Comparison of ENCODE assay signal across 8 mouse cellular contexts in genomic region chr5:137787151-137787928, GRCm38 (mm10). TPM values are rescaled to one million over a fixed set of nuclear protein-coding genes. Genes with fewer than 3 reads are reported as not detected.
DNase-seq lines count a peak whose midpoint lies in the region; ATAC-seq and TF ChIP-seq lines count a peak whose summit lies in the region.

Mepce (minus strand) TSS chr5:137787655.
Zcwpw1 (plus strand) TSS chr5:137787798.

- dilution Hi-C loops in CH12.LX (cut with MboI; ENCODE audit: extremely low pct_ligation_motif_present, extremely low pct_unique_long_range_greater_than_20kb, low sequenced_read_pairs), result no loop called here

- TF ChIP-seq POLR2A in CH12.LX (IDR thresholded peaks at IDR 0.05; ENCODE audit: low read depth, low read length), result peak; percentile 24; the same call in 1 of the 2 replicates
- peak; percentile 84 for TF ChIP-seq POLR2A in testis, adult 2 months (IDR thresholded peaks at IDR 0.05; ENCODE audit: control insufficient read depth, low read depth, low read length)

- peak in 1 of 2 experiments; percentile 71; a peak in 2 of 4 replicates for TF ChIP-seq CTCF in CH12.LX (conservative IDR thresholded peaks at IDR 0.05 in 1 of 2, IDR thresholded peaks at IDR 0.05 in 1 of 2; ENCODE audit: low read depth in 2 of 2, low read length in 2 of 2)
- peak; percentile 75 for TF ChIP-seq CTCF in heart, postnatal 0 days (IDR thresholded peaks at IDR 0.05; ENCODE audit: low read depth)
- peak; percentile 61; the same call in 1 of the 2 replicates for TF ChIP-seq CTCF in testis, adult 2 months (IDR thresholded peaks at IDR 0.05; ENCODE audit: control insufficient read depth, insufficient read depth, insufficient replicate concordance, low read depth, low read length)

- peaks cover 19 to 35% of the 10 kb centered on the region in 2 experiments for H3K4me1 ChIP-seq in CH12.LX (ENCODE audit: control insufficient read depth in 1 of 2, insufficient read depth in 2 of 2)
- peaks cover 21% of the 10 kb centered on the region for H3K4me1 ChIP-seq in forebrain, embryonic 11.5 days (replicated peaks; ENCODE audit: control insufficient read depth, insufficient read depth, low read length)
- H3K4me1 ChIP-seq in heart, postnatal 0 days (ENCODE audit: control insufficient read depth, insufficient read depth), result peaks cover 27% of the 10 kb centered on the region
- peaks cover 31% of the 10 kb centered on the region for H3K4me1 ChIP-seq in liver, embryonic 16.5 days (ENCODE audit: control insufficient read depth, low read depth, low read length)
- peaks cover 36% of the 10 kb centered on the region for H3K4me1 ChIP-seq in neural tube, embryonic 13.5 days (replicated peaks)
- peaks cover 12% of the 10 kb centered on the region for H3K4me1 ChIP-seq in testis, adult 2 months (ENCODE audit: control insufficient read depth, insufficient read depth, low read length)

- H3K9ac ChIP-seq in CH12.LX (ENCODE audit: insufficient read depth, low read depth), result peak within 1 kb of the TSS; percentile 99
- peak within 1 kb of the TSS; percentile 92 for H3K9ac ChIP-seq in forebrain, embryonic 11.5 days (ENCODE audit: low read length)
- H3K9ac ChIP-seq in heart, postnatal 0 days (replicated peaks; ENCODE audit: low read depth, low read length), result peak within 1 kb of the TSS; percentile 93
- H3K9ac ChIP-seq in liver, embryonic 16.5 days (ENCODE audit: low read depth, low read length), result peak within 1 kb of the TSS; percentile 95
- H3K9ac ChIP-seq in neural tube, embryonic 13.5 days, result peak within 1 kb of the TSS; percentile 97

- no peaks in the 10 kb centered on the region for H3K27me3 ChIP-seq in CH12.LX (replicated peaks)
- H3K27me3 ChIP-seq in forebrain, embryonic 11.5 days (ENCODE audit: control insufficient read depth, insufficient read depth, low read length), result no peaks in the 10 kb centered on the region; the same call in 1 of the 2 replicates
- no peaks in the 10 kb centered on the region for H3K27me3 ChIP-seq in heart, postnatal 0 days (ENCODE audit: control insufficient read depth, insufficient read depth, low read length)
- no peaks in the 10 kb centered on the region for H3K27me3 ChIP-seq in liver, embryonic 16.5 days (ENCODE audit: control insufficient read depth, insufficient read depth, low read depth, low read length)
- H3K27me3 ChIP-seq in neural tube, embryonic 13.5 days, result peaks cover 7% of the 10 kb centered on the region; the same call in 1 of the 2 replicates
- no peaks in the 10 kb centered on the region for H3K27me3 ChIP-seq in testis, adult 2 months (ENCODE audit: control insufficient read depth, insufficient read depth, low read length)

- peaks cover 19 to 29% of the 10 kb centered on the region in 2 experiments for H3K36me3 ChIP-seq in CH12.LX (replicated peaks in 1 of 2; ENCODE audit: control insufficient read depth in 1 of 2, insufficient read depth in 1 of 2, low read length in 1 of 2)
- H3K36me3 ChIP-seq in forebrain, embryonic 11.5 days (ENCODE audit: control insufficient read depth, insufficient read depth, low read length), result peaks cover 6% of the 10 kb centered on the region; the same call in 1 of the 2 replicates
- peaks cover 21% of the 10 kb centered on the region for H3K36me3 ChIP-seq in heart, postnatal 0 days (replicated peaks; ENCODE audit: control insufficient read depth, insufficient read depth, low read length)
- H3K36me3 ChIP-seq in liver, embryonic 16.5 days (ENCODE audit: control insufficient read depth, insufficient read depth), result peaks cover 13% of the 10 kb centered on the region
- H3K36me3 ChIP-seq in neural tube, embryonic 13.5 days, result peaks cover 26% of the 10 kb centered on the region
- H3K36me3 ChIP-seq in testis, adult 2 months (ENCODE audit: control insufficient read depth, insufficient read depth, low read length), result no peaks in the 10 kb centered on the region; the same call in none of the 2 replicates

- H3K4me3 ChIP-seq in CH12.LX (replicated peaks in 1 of 3; ENCODE audit: low read depth in 2 of 3, low read length in 2 of 3, poor library complexity in 1 of 3), result peak within 1 kb of the TSS; percentile 70 to 76 (median 75)
- H3K4me3 ChIP-seq in forebrain, embryonic 11.5 days (ENCODE audit: low read depth, low read length), result peak within 1 kb of the TSS; percentile 85
- peak within 1 kb of the TSS; percentile 95 for H3K4me3 ChIP-seq in heart, postnatal 0 days (ENCODE audit: low read depth, low read length)
- peak within 1 kb of the TSS; percentile 88 for H3K4me3 ChIP-seq in liver, embryonic 16.5 days (ENCODE audit: low read depth, low read length)
- H3K4me3 ChIP-seq in neural tube, embryonic 13.5 days, result peak within 1 kb of the TSS; percentile 87
- peak within 1 kb of the TSS; percentile 99 for H3K4me3 ChIP-seq in testis, adult 2 months (ENCODE audit: control insufficient read depth, low read depth, low read length)

- H3K27ac ChIP-seq in CH12.LX (ENCODE audit: insufficient read depth, low read depth), result peak within 1 kb of the TSS; percentile 92
- H3K27ac ChIP-seq in forebrain, embryonic 11.5 days (ENCODE audit: low read depth, low read length), result peak within 1 kb of the TSS; percentile 99
- peak within 1 kb of the TSS; percentile 100 for H3K27ac ChIP-seq in heart, postnatal 0 days (ENCODE audit: low read depth)
- H3K27ac ChIP-seq in liver, embryonic 16.5 days (ENCODE audit: low read length), result peak within 1 kb of the TSS; percentile 100
- peak within 1 kb of the TSS; percentile 99 for H3K27ac ChIP-seq in neural tube, embryonic 13.5 days (replicated peaks)
- H3K27ac ChIP-seq in testis, adult 2 months (ENCODE audit: control insufficient read depth, insufficient read depth, low read depth, low read length), result peak within 1 kb of the TSS; percentile 99

- peak within 1 kb of the TSS; percentile 57 for H3K4me2 ChIP-seq in CH12.LX (ENCODE audit: insufficient read depth, low read depth, poor library complexity, severe bottlenecking)
- peak within 1 kb of the TSS; percentile 90 for H3K4me2 ChIP-seq in forebrain, embryonic 11.5 days (ENCODE audit: low read depth, low read length, severe bottlenecking)
- peak within 1 kb of the TSS; percentile 98 for H3K4me2 ChIP-seq in heart, postnatal 0 days (ENCODE audit: low read depth, low read length)
- H3K4me2 ChIP-seq in liver, embryonic 16.5 days (ENCODE audit: low read depth, low read length), result peak within 1 kb of the TSS; percentile 99
- H3K4me2 ChIP-seq in neural tube, embryonic 13.5 days, result peak within 1 kb of the TSS; percentile 95

- ATAC-seq in forebrain, embryonic 11.5 days (replicated peaks; ENCODE audit: low FRiP score), result peak; percentile 73
- ATAC-seq in heart, postnatal 0 days (ENCODE audit: insufficient read depth, low read depth), result peak; percentile 61
- ATAC-seq in liver, embryonic 16.5 days (ENCODE audit: low read depth), result peak; percentile 58
- peak; percentile 64 for ATAC-seq in neural tube, embryonic 13.5 days (ENCODE audit: low read depth)

- H3K79me2 ChIP-seq in CH12.LX (replicated peaks; ENCODE audit: control insufficient read depth, extremely low read depth, insufficient read depth, poor library complexity, severe bottlenecking), result peaks cover 32% of the 10 kb centered on the region

- peak; percentile 91 for DNase-seq in CH12.LX (ENCODE audit: extremely low read depth)
- peak; percentile 90 for DNase-seq in c-Kit-positive CD71-positive TER-119-negative erythroid progenitor cells, embryonic 14.5 days (ENCODE audit: low read depth)
- peak; percentile 97 for DNase-seq in forebrain, embryonic 11.5 days (ENCODE audit: low spot score)
- DNase-seq in heart, postnatal 0 days (ENCODE audit: low spot score), result peak; percentile 96
- peak; percentile 96 to 97 for DNase-seq in kidney, postnatal 4 days

- in situ Hi-C loops in CH12.LX (cut with MboI; ENCODE audit: low pct_ligation_motif_present, low pct_unique_long_range_greater_than_20kb, low sequenced_read_pairs), result no loop called here

- no peak for TF ChIP-seq EP300 in CH12.LX (IDR thresholded peaks at IDR 0.05; ENCODE audit: low read length)
- TF ChIP-seq EP300 in heart, postnatal 0 days (IDR thresholded peaks at IDR 0.05; ENCODE audit: low read depth), result no peak

- TF ChIP-seq RAD21 in CH12.LX (IDR thresholded peaks at IDR 0.05; ENCODE audit: low read depth, low read length), result peak; percentile 49

- WGBS in forebrain, embryonic 11.5 days, result under 1% methylated on average over 48 of the region's 48 CpGs
- WGBS in heart, postnatal 0 days, result under 1% methylated on average over 46 of the region's 48 CpGs
- under 1% methylated on average over 48 of the region's 48 CpGs for WGBS in liver, embryonic 16.5 days (ENCODE audit: insufficient replicate concordance)
- under 1% methylated on average over 48 of the region's 48 CpGs for WGBS in neural tube, embryonic 13.5 days

- peaks cover 2% of the 10 kb centered on the region for H3K9me3 ChIP-seq in CH12.LX (replicated peaks; ENCODE audit: low read length)
- no peaks in the 10 kb centered on the region for H3K9me3 ChIP-seq in forebrain, embryonic 11.5 days (ENCODE audit: control insufficient read depth, low read length)
- H3K9me3 ChIP-seq in heart, postnatal 0 days (replicated peaks; ENCODE audit: control insufficient read depth, low read length), result no peaks in the 10 kb centered on the region
- no peaks in the 10 kb centered on the region for H3K9me3 ChIP-seq in liver, embryonic 16.5 days (replicated peaks; ENCODE audit: control insufficient read depth, low read length)
- no peaks in the 10 kb centered on the region for H3K9me3 ChIP-seq in neural tube, embryonic 13.5 days

RNA-seq across cellular contexts. Expression of gene Mepce, which starts in this region (rescaled TPM):
- 32.7 and 38.5 TPM in 2 replicates for total RNA-seq in CH12.LX (2012; rRNA removed)
- 31.1 and 37.3 TPM in 2 replicates for total RNA-seq in CH12.LX (2014; rRNA removed)
- 42.4 and 43.7 TPM in 2 replicates for polyA plus RNA-seq in CH12.LX (2012; ENCODE audit: insufficient read length, low read depth)
- polyA plus RNA-seq in forebrain, embryonic 11.5 days (2014; fragmentation: Nextera tagmentation; extraction: Ambion mirVana), result 11.9 and 12.4 TPM in 2 replicates
- total RNA-seq in heart, postnatal 0 days (2014; rRNA removed; ENCODE audit: low replicate concordance), result 18.0 and 19.6 TPM in 2 replicates
- 5.0 and 5.4 TPM in 2 replicates for polyA plus RNA-seq in heart, postnatal 0 days (2015; fragmentation: Nextera tagmentation; extraction: Ambion mirVana)
- polyA plus RNA-seq in liver, embryonic 16.5 days (2015; fragmentation: Nextera tagmentation; extraction: Ambion mirVana), result 3.8 and 4.6 TPM in 2 replicates
- 9.9 and 12.3 TPM in 2 replicates for polyA plus RNA-seq in neural tube, embryonic 13.5 days (2015; fragmentation: Nextera tagmentation; extraction: Ambion mirVana)
- polyA plus RNA-seq in testis, adult 2 months (2012; rRNA removed), result 103 and 114 TPM in 2 replicates

RNA-seq across cellular contexts. Expression of gene Zcwpw1, which starts in this region (rescaled TPM):
- total RNA-seq in CH12.LX (2012; rRNA removed) (1.3 and 1.9 TPM in 2 replicates), CH12.LX (2014; rRNA removed) (2.3 and 3.0 TPM in 2 replicates)
- polyA plus RNA-seq in CH12.LX (2012; ENCODE audit: insufficient read length, low read depth), result 1.5 and 2.8 TPM in 2 replicates
- 18.1 and 21.2 TPM in 2 replicates for polyA plus RNA-seq in forebrain, embryonic 11.5 days (2014; fragmentation: Nextera tagmentation; extraction: Ambion mirVana)
- 1.4 and 8.7 TPM in 2 replicates for total RNA-seq in heart, postnatal 0 days (2014; rRNA removed; ENCODE audit: low replicate concordance)
- 2.2 and 3.6 TPM in 2 replicates for polyA plus RNA-seq in heart, postnatal 0 days (2015; fragmentation: Nextera tagmentation; extraction: Ambion mirVana)
- 3.8 and 4.0 TPM in 2 replicates for polyA plus RNA-seq in liver, embryonic 16.5 days (2015; fragmentation: Nextera tagmentation; extraction: Ambion mirVana)
- 10.4 and 12.4 TPM in 2 replicates for polyA plus RNA-seq in neural tube, embryonic 13.5 days (2015; fragmentation: Nextera tagmentation; extraction: Ambion mirVana)
- 10.9 and 12.3 TPM in 2 replicates for polyA plus RNA-seq in testis, adult 2 months (2012; rRNA removed)

Comparison
In these comparisons a context has a peak if more than half of its experiments do, and no peak if none do; other contexts are left out.
1. Peak in every context shown above with its lines: DNase-seq, ATAC-seq, H3K4me3 ChIP-seq and H3K27ac ChIP-seq.